Mouse (Mus musculus): ENCODE results near the gene Fggy.
A peak's percentile ranks its signal among the peaks of the same experiment; 100 is the strongest.

GRCm38 (mm10) chr4:95871216-95871881, 314.0 kb downstream of the Fggy start:
- TF ChIP-seq EP300 (optimal IDR thresholded peaks at IDR 0.05) (no peak), CTCF (IDR thresholded peaks at IDR 0.05; ENCODE audit: low read depth) (peak; percentile 96)
